Mouse (Mus musculus) liver, embryonic 15.5 days (tissue): ENCODE measurements around the gene Fmo4. TPM values are rescaled to one million over a fixed set of nuclear protein-coding genes. Genes with fewer than 3 reads are reported as not detected.
A peak's percentile ranks its signal among the peaks of the same experiment; 100 is the strongest.

Experiments used
- ATAC-seq: fragments of 200-750 bp; cut with Nextera tagmentation; 2 replicates; pipeline ENCODE4 v1.8.0; 2017; ENCODE audit warnings: moderate number of reproducible peaks, mild to moderate bottlenecking, moderate library complexity; ENCODE audit not compliant: insufficient read depth
- H3K27ac ChIP-seq: fragments of 300-500 bp; sonication (generic); replicated peaks from 2 replicates; pipeline ENCODE4 v1.5.1; 2015; ENCODE audit warnings: mild to moderate bottlenecking, inconsistent platforms
- H3K27me3 ChIP-seq: fragments of 300-500 bp; sonication (generic); 2 replicates; pipeline ENCODE4 v1.6.1; 2015; ENCODE audit warnings: mild to moderate bottlenecking, inconsistent platforms
- H3K36me3 ChIP-seq: fragments of 300-500 bp; sonication (generic); replicated peaks from 2 replicates; pipeline ENCODE4 v1.6.1; 2015; ENCODE audit warnings: moderate library complexity, mild to moderate bottlenecking, inconsistent platforms
- H3K4me1 ChIP-seq: fragments of 300-500 bp; sonication (generic); replicated peaks from 2 replicates; pipeline ENCODE4 v1.6.1; 2015; ENCODE audit warnings: inconsistent platforms
- H3K4me2 ChIP-seq: fragments of 300-500 bp; sonication (generic); 2 replicates; pipeline ENCODE4 v1.6.1; 2015; ENCODE audit warnings: moderate library complexity, mild to moderate bottlenecking, inconsistent platforms
- H3K4me3 ChIP-seq: fragments of 300-500 bp; sonication (generic); replicated peaks from 2 replicates; pipeline ENCODE4 v1.5.1; 2015; ENCODE audit warnings: mild to moderate bottlenecking, inconsistent platforms
- H3K9ac ChIP-seq: fragments of 300-500 bp; sonication (generic); 2 replicates; pipeline ENCODE4 v1.6.1; 2015; ENCODE audit warnings: moderate library complexity, mild to moderate bottlenecking, inconsistent platforms
- H3K9me3 ChIP-seq: fragments of 300-500 bp; sonication (generic); replicated peaks from 2 replicates; pipeline ENCODE4 v1.6.1; 2016; ENCODE audit warnings: inconsistent platforms
- WGBS: fragments of 180-500 bp; shearing (Covaris S2); methylation state at CpG from one replicate; pipeline ENCODE4 v1.1.7; 2015; ENCODE audit warnings: mixed read lengths; ENCODE audit not compliant: insufficient replicate concordance; 5-methylcytosine and 5-hydroxymethylcytosine counted together
- polyA plus RNA-seq: library from polyadenylated mRNA; unstranded; fragments of >200 nt; fragmentation: Nextera tagmentation; extraction: Ambion mirVana; gene quantifications from 2 replicates; pipeline ENCODE4 v1.2.1, GENCODE M21; 2015

Gene Fmo4
- 3.3 and 4.1 TPM in 2 replicates for polyA plus RNA-seq

- H3K4me3 ChIP-seq, result no peak within 1 kb of the TSS
- no peaks in the 10 kb centered on the region for H3K9me3 ChIP-seq
- peaks cover 4% of the 10 kb centered on the region; the same call in 1 of the 2 replicates for H3K4me1 ChIP-seq
- H3K27ac ChIP-seq, result no peak within 1 kb of the TSS
- no peak within 1 kb of the TSS for H3K9ac ChIP-seq
- WGBS, result 30% methylated on average over 8 of the region's 8 CpGs
- ATAC-seq, result no peak
- no peaks in the 10 kb centered on the region for H3K36me3 ChIP-seq
- no peaks in the 10 kb centered on the region for H3K27me3 ChIP-seq
- H3K4me2 ChIP-seq, result peak within 1 kb of the TSS; percentile 33
These were observed at the start of gene Fmo4 for GRCm38 (mm10) chr1:162813836-162814156. Gene Fmo4, minus strand, starts transcription at chr1:162813972.

GRCm38 (mm10) chr1:162862328-162862727 is 48.6 kb upstream of the Fmo4 start:
- Histone ChIP-seq H3K4me3 (no peak overlapping the region), H3K9me3 (no peaks in the 10 kb centered on the region), H3K4me1 (peaks cover 4% of the 10 kb centered on the region; the same call in 1 of the 2 replicates), H3K36me3 (no peaks in the 10 kb centered on the region), H3K27ac (no peak overlapping the region), H3K27me3 (no peaks in the 10 kb centered on the region), H3K4me2 (no peak overlapping the region), H3K9ac (no peak overlapping the region)
- no peak for ATAC-seq
- WGBS, result 72% methylated on average over 1 of the region's 1 CpGs

GRCm38 (mm10) chr1:162859996-162860605 is 46.3 kb upstream of the Fmo4 start:
- Histone ChIP-seq H3K4me2 (no peak overlapping the region), H3K9me3 (no peaks in the 10 kb centered on the region), H3K4me1 (peaks cover 3% of the 10 kb centered on the region), H3K27me3 (no peaks in the 10 kb centered on the region), H3K4me3 (no peak overlapping the region), H3K36me3 (no peaks in the 10 kb centered on the region), H3K9ac (no peak overlapping the region), H3K27ac (no peak overlapping the region)
- no peak for ATAC-seq
- WGBS, result 68% methylated on average over 9 of the region's 9 CpGs

- WGBS, result 68% methylated on average over 10 of the region's 10 CpGs
- ATAC-seq, result no peak
- Histone ChIP-seq H3K4me3 (no peak overlapping the region), H3K9me3 (no peaks in the 10 kb centered on the region), H3K27me3 (no peaks in the 10 kb centered on the region), H3K4me1 (peaks cover 3% of the 10 kb centered on the region), H3K27ac (no peak overlapping the region), H3K36me3 (no peaks in the 10 kb centered on the region), H3K9ac (no peak overlapping the region), H3K4me2 (no peak overlapping the region)
These were observed 45.8 kb upstream of the Fmo4 start for GRCm38 (mm10) chr1:162859545-162859976.

- H3K9ac ChIP-seq, result no peak overlapping the region
- peaks cover 5% of the 10 kb centered on the region for H3K4me1 ChIP-seq
- 72% methylated on average over 12 of the region's 12 CpGs for WGBS
- no peaks in the 10 kb centered on the region for H3K27me3 ChIP-seq
- peak overlapping the region; percentile 1; the same call in 1 of the 2 replicates for H3K4me2 ChIP-seq
- H3K36me3 ChIP-seq, result no peaks in the 10 kb centered on the region
- no peak overlapping the region for H3K27ac ChIP-seq
- no peak overlapping the region for H3K4me3 ChIP-seq
- ATAC-seq, result no peak
- H3K9me3 ChIP-seq, result no peaks in the 10 kb centered on the region
These were observed 45.0 kb upstream of the Fmo4 start for GRCm38 (mm10) chr1:162858748-162859130.

GRCm38 (mm10) chr1:162857766-162858747 is 44.3 kb upstream of the Fmo4 start:
- Histone ChIP-seq H3K4me3 (no peak overlapping the region), H3K4me1 (peaks cover 12% of the 10 kb centered on the region), H3K9ac (no peak overlapping the region), H3K4me2 (no peak overlapping the region), H3K36me3 (no peaks in the 10 kb centered on the region), H3K27me3 (no peaks in the 10 kb centered on the region), H3K9me3 (no peaks in the 10 kb centered on the region), H3K27ac (no peak overlapping the region)
- ATAC-seq, result no peak
- 56% methylated on average over 18 of the region's 18 CpGs for WGBS

- Histone ChIP-seq H3K27me3 (no peaks in the 10 kb centered on the region), H3K36me3 (no peaks in the 10 kb centered on the region), H3K9me3 (no peaks in the 10 kb centered on the region), H3K27ac (no peak overlapping the region), H3K4me1 (peaks cover 9% of the 10 kb centered on the region), H3K9ac (no peak overlapping the region), H3K4me3 (no peak overlapping the region), H3K4me2 (no peak overlapping the region)
- WGBS, result 31% methylated on average over 3 of the region's 3 CpGs
- ATAC-seq, result peak; percentile 59
These were observed 40.2 kb upstream of the Fmo4 start for GRCm38 (mm10) chr1:162853812-162854482.

- Histone ChIP-seq H3K9me3 (no peaks in the 10 kb centered on the region), H3K27ac (no peak overlapping the region), H3K4me1 (no peaks in the 10 kb centered on the region), H3K4me2 (no peak overlapping the region), H3K27me3 (no peaks in the 10 kb centered on the region), H3K36me3 (no peaks in the 10 kb centered on the region), H3K4me3 (no peak overlapping the region), H3K9ac (no peak overlapping the region)
- WGBS, result 86% methylated on average over 6 of the region's 6 CpGs
- no peak for ATAC-seq
These were observed 33.8 kb upstream of the Fmo4 start for GRCm38 (mm10) chr1:162847554-162847953.

- 79% methylated on average over 9 of the region's 9 CpGs for WGBS
- H3K4me3 ChIP-seq, result no peak overlapping the region
- ATAC-seq, result no peak
These were observed 26.4 kb upstream of the Fmo4 start for GRCm38 (mm10) chr1:162840211-162840610.

GRCm38 (mm10) chr1:162838976-162839375 is 25.2 kb upstream of the Fmo4 start:
- Histone ChIP-seq H3K4me2 (no peak overlapping the region), H3K9me3 (no peaks in the 10 kb centered on the region), H3K27ac (no peak overlapping the region), H3K4me1 (no peaks in the 10 kb centered on the region), H3K9ac (no peak overlapping the region), H3K36me3 (0 out of 2 replicates have a peak, but pooled peaks cover 3% of the 10 kb centered on the region), H3K4me3 (no peak overlapping the region), H3K27me3 (no peaks in the 10 kb centered on the region)
- no peak for ATAC-seq
- WGBS, result 68% methylated on average over 6 of the region's 6 CpGs

More at GRCm38 (mm10) chr1:162840211-162840610, 26.4 kb upstream of the Fmo4 start:
- no peak overlapping the region for H3K27ac ChIP-seq
- no peaks in the 10 kb centered on the region for H3K27me3 ChIP-seq
- 0 out of 2 replicates have a peak, but pooled peaks cover 3% of the 10 kb centered on the region for H3K36me3 ChIP-seq
- no peaks in the 10 kb centered on the region for H3K9me3 ChIP-seq
- no peak overlapping the region for H3K9ac ChIP-seq
- no peaks in the 10 kb centered on the region for H3K4me1 ChIP-seq
- H3K4me2 ChIP-seq, result no peak overlapping the region

- H3K9me3 ChIP-seq, result no peaks in the 10 kb centered on the region
- H3K4me2 ChIP-seq, result no peak overlapping the region
- no peaks in the 10 kb centered on the region for H3K27me3 ChIP-seq
- no peak for ATAC-seq
- no peaks in the 10 kb centered on the region for H3K4me1 ChIP-seq
- H3K4me3 ChIP-seq, result no peak overlapping the region
- H3K27ac ChIP-seq, result no peak overlapping the region
- 53% methylated on average over 5 of the region's 5 CpGs for WGBS
- H3K9ac ChIP-seq, result no peak overlapping the region
- no peaks in the 10 kb centered on the region; the same call in 1 of the 2 replicates for H3K36me3 ChIP-seq
These were observed 20.6 kb upstream of the Fmo4 start for GRCm38 (mm10) chr1:162834342-162834741.
